Mouse (Mus musculus): ENCODE data around the gene Peg3. TPM values are rescaled to one million over a fixed set of nuclear protein-coding genes. Genes with fewer than 3 reads are reported as not detected.

Peg3 gene
- polyA plus RNA-seq, 1 experiment from 2014 or later, result 134 TPM

- peaks cover 7% of the 10 kb centered on the region for H3K9me3 ChIP-seq (ENCODE audit: control insufficient read depth, low read length)
- peak overlapping the region; percentile 69 for H3K9ac ChIP-seq (replicated peaks; ENCODE audit: low read depth, low read length)
- H3K4me2 ChIP-seq (ENCODE audit: low read depth, low read length), result peak overlapping the region; percentile 44
- H3K27me3 ChIP-seq (ENCODE audit: control insufficient read depth, insufficient read depth, low read length), result no peaks in the 10 kb centered on the region
- H3K4me1 ChIP-seq (ENCODE audit: control insufficient read depth, insufficient read depth, low read length), result no peaks in the 10 kb centered on the region
- peak overlapping the region; percentile 55 for H3K4me3 ChIP-seq (ENCODE audit: low read depth, low read length)
- WGBS, result 45% methylated on average over 37 of the region's 37 CpGs
- ATAC-seq (ENCODE audit: low read depth), result peak; percentile 46
- H3K36me3 ChIP-seq (ENCODE audit: control insufficient read depth, insufficient read depth, low read length), result 0 out of 2 replicates have a peak, but pooled peaks cover 5% of the 10 kb centered on the region
- peak overlapping the region; percentile 95 for H3K27ac ChIP-seq (ENCODE audit: low read depth, low read length)
Measured at GRCm38 (mm10) chr7:6729061-6729817, 992 bp downstream of the Peg3 start.

GRCm38 (mm10) chr7:6728263-6728931 is 1.8 kb downstream of the Peg3 start:
- 45% methylated on average over 19 of the region's 19 CpGs for WGBS
- Histone ChIP-seq H3K9ac (replicated peaks; ENCODE audit: low read depth, low read length) (no peak overlapping the region), H3K4me1 (ENCODE audit: control insufficient read depth, insufficient read depth, low read length) (no peaks in the 10 kb centered on the region), H3K4me2 (ENCODE audit: low read depth, low read length) (peak overlapping the region; percentile 21; the same call in 1 of the 2 replicates), H3K27me3 (ENCODE audit: control insufficient read depth, insufficient read depth, low read length) (no peaks in the 10 kb centered on the region), H3K9me3 (ENCODE audit: control insufficient read depth, low read length) (peaks cover 7% of the 10 kb centered on the region), H3K27ac (ENCODE audit: low read depth, low read length) (peak overlapping the region; percentile 95), H3K4me3 (ENCODE audit: low read depth, low read length) (peak overlapping the region; percentile 55), H3K36me3 (ENCODE audit: control insufficient read depth, insufficient read depth, low read length) (peaks cover 5% of the 10 kb centered on the region; the same call in 1 of the 2 replicates)
- ATAC-seq (ENCODE audit: low read depth), result peak; percentile 81

GRCm38 (mm10) chr7:6727351-6728121 is 2.7 kb downstream of the Peg3 start:
- Histone ChIP-seq H3K27me3 (ENCODE audit: control insufficient read depth, insufficient read depth, low read length) (no peaks in the 10 kb centered on the region), H3K4me1 (ENCODE audit: control insufficient read depth, insufficient read depth, low read length) (no peaks in the 10 kb centered on the region), H3K9ac (replicated peaks; ENCODE audit: low read depth, low read length) (no peak overlapping the region), H3K4me2 (ENCODE audit: low read depth, low read length) (peak overlapping the region; percentile 21), H3K9me3 (ENCODE audit: control insufficient read depth, low read length) (peaks cover 7% of the 10 kb centered on the region), H3K36me3 (ENCODE audit: control insufficient read depth, insufficient read depth, low read length) (peaks cover 9% of the 10 kb centered on the region; the same call in 1 of the 2 replicates), H3K4me3 (ENCODE audit: low read depth, low read length) (peak overlapping the region; percentile 55), H3K27ac (ENCODE audit: low read depth, low read length) (peak overlapping the region; percentile 86)
- ATAC-seq (ENCODE audit: low read depth), result peak; percentile 70
- WGBS, result 46% methylated on average over 19 of the region's 19 CpGs

DNA sequence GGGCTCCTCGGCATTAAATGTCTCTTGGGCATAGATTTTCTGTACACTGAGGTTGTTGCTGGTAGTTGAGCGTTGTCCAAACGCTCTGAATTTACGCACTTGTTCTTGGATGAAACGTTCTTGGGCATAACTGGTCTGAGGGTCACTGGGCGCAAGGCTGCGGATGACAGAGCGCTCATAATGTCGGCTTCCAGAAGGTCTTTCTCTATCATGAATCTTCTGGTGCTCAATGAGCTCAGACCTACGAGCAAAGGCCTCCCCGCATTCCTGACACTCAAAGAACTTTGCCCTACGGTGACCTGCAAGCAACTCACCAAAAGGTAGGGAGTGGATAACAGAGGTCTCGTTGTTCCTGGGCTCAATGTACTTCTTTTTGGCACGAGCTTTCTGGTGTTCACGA is 20.8 kb downstream of the Peg3 start:
- Histone ChIP-seq H3K27ac (ENCODE audit: low read depth, low read length) (no peak overlapping the region), H3K9ac (replicated peaks; ENCODE audit: low read depth, low read length) (no peak overlapping the region), H3K4me1 (ENCODE audit: control insufficient read depth, insufficient read depth, low read length) (no peaks in the 10 kb centered on the region), H3K4me2 (ENCODE audit: low read depth, low read length) (no peak overlapping the region), H3K9me3 (ENCODE audit: control insufficient read depth, low read length) (no peaks in the 10 kb centered on the region), H3K27me3 (ENCODE audit: control insufficient read depth, insufficient read depth, low read length) (no peaks in the 10 kb centered on the region), H3K36me3 (ENCODE audit: control insufficient read depth, insufficient read depth, low read length) (peaks cover 24% of the 10 kb centered on the region), H3K4me3 (ENCODE audit: low read depth, low read length) (no peak overlapping the region)
- ATAC-seq (ENCODE audit: low read depth), result no peak
- 96% methylated on average over 15 of the region's 15 CpGs for WGBS

DNA sequence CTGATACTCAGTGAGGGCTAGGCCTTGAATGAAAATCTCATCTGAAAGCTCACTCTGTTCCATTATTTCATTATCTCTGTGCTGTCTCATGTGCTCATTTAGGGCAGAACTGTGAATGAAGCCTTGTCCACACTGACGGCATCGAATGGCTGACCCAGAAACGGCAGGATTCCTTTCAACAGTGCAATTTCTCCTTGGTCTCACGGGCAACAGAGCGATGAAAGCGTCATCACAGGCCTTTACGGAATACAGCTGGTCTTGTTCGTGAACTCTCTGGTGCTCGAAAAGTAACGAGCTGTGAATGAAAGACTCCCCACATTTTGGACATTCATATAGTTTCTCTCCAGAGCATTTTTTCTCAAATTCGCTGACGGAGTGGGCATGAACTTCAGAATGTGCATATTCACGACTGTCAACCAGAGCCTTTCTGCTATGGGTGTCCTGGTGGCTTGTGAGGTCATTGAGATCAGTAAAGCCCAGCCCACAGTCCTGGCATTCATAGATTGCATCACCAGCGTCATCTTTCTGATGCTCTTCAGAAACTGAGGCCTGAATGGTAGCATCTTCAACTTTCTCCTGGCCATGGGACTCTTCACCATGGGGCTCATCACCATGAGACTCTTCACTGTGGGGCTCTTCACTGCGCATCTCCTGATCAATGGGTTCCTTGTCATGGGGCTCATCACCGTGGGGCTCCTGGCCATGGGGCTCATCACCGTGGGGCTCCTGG is 21.6 kb downstream of the Peg3 start:
- no peak overlapping the region for H3K27ac ChIP-seq (ENCODE audit: low read depth, low read length)
- H3K9ac ChIP-seq (replicated peaks; ENCODE audit: low read depth, low read length), result no peak overlapping the region
- H3K4me2 ChIP-seq (ENCODE audit: low read depth, low read length), result no peak overlapping the region
- no peaks in the 10 kb centered on the region for H3K9me3 ChIP-seq (ENCODE audit: control insufficient read depth, low read length)
- no peaks in the 10 kb centered on the region for H3K27me3 ChIP-seq (ENCODE audit: control insufficient read depth, insufficient read depth, low read length)
- H3K4me3 ChIP-seq (ENCODE audit: low read depth, low read length), result no peak overlapping the region
- peaks cover 24% of the 10 kb centered on the region for H3K36me3 ChIP-seq (ENCODE audit: control insufficient read depth, insufficient read depth, low read length)
- 90% methylated on average over 17 of the region's 17 CpGs for WGBS
- no peak for ATAC-seq (ENCODE audit: low read depth)
- no peaks in the 10 kb centered on the region for H3K4me1 ChIP-seq (ENCODE audit: control insufficient read depth, insufficient read depth, low read length)

GRCm38 (mm10) chr7:6707416-6708015 is 22.7 kb downstream of the Peg3 start:
- H3K36me3 ChIP-seq (ENCODE audit: control insufficient read depth, insufficient read depth, low read length), result peaks cover 21% of the 10 kb centered on the region
- no peak for ATAC-seq (ENCODE audit: low read depth)

DNA sequence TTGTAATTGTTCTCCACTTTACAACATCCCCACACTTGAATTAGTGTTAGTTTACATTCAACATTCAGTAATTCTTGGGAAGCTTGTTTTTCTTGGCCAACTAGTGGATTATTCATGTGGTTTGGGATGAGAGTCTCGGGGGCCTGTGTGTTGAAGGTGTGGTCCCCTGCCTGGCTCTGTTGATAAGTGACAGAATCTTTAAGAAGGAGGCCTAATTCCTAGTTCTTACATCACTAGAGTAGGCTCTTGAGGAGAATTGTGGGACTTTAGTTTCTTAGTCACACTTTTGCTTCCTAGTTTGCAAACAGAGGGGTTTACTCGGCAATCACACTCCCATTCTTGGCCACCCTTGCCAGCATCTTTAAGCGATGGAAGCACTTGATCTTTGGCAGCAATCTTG is 31.0 kb downstream of the Peg3 start:
- Histone ChIP-seq H3K4me3 (ENCODE audit: low read depth, low read length) (no peak overlapping the region), H3K27ac (ENCODE audit: low read depth, low read length) (no peak overlapping the region), H3K4me2 (ENCODE audit: low read depth, low read length) (no peak overlapping the region), H3K9me3 (ENCODE audit: control insufficient read depth, low read length) (no peaks in the 10 kb centered on the region), H3K9ac (replicated peaks; ENCODE audit: low read depth, low read length) (no peak overlapping the region), H3K36me3 (ENCODE audit: control insufficient read depth, insufficient read depth, low read length) (no peaks in the 10 kb centered on the region), H3K27me3 (ENCODE audit: control insufficient read depth, insufficient read depth, low read length) (no peaks in the 10 kb centered on the region), H3K4me1 (ENCODE audit: control insufficient read depth, insufficient read depth, low read length) (no peaks in the 10 kb centered on the region)
- no peak for ATAC-seq (ENCODE audit: low read depth)
- WGBS, result 78% methylated on average over 3 of the region's 3 CpGs

More at GRCm38 (mm10) chr7:6707416-6708015, 22.7 kb downstream of the Peg3 start:
- Histone ChIP-seq H3K27me3 (ENCODE audit: control insufficient read depth, insufficient read depth, low read length) (no peaks in the 10 kb centered on the region), H3K9ac (replicated peaks; ENCODE audit: low read depth, low read length) (no peak overlapping the region), H3K4me1 (ENCODE audit: control insufficient read depth, insufficient read depth, low read length) (no peaks in the 10 kb centered on the region), H3K4me3 (ENCODE audit: low read depth, low read length) (no peak overlapping the region), H3K27ac (ENCODE audit: low read depth, low read length) (no peak overlapping the region), H3K4me2 (ENCODE audit: low read depth, low read length) (no peak overlapping the region), H3K9me3 (ENCODE audit: control insufficient read depth, low read length) (no peaks in the 10 kb centered on the region)
- WGBS, result 96% methylated on average over 23 of the region's 23 CpGs

All from neural tube, embryonic 14.5 days (tissue).